Mouse (Mus musculus): ENCODE results near the gene AI837181. TPM values are rescaled to one million over a fixed set of nuclear protein-coding genes. Genes with fewer than 3 reads are reported as not detected.

The AI837181 gene
- polyA plus RNA-seq, 1 experiment from 2014 or later = 33.1 TPM

DNA sequence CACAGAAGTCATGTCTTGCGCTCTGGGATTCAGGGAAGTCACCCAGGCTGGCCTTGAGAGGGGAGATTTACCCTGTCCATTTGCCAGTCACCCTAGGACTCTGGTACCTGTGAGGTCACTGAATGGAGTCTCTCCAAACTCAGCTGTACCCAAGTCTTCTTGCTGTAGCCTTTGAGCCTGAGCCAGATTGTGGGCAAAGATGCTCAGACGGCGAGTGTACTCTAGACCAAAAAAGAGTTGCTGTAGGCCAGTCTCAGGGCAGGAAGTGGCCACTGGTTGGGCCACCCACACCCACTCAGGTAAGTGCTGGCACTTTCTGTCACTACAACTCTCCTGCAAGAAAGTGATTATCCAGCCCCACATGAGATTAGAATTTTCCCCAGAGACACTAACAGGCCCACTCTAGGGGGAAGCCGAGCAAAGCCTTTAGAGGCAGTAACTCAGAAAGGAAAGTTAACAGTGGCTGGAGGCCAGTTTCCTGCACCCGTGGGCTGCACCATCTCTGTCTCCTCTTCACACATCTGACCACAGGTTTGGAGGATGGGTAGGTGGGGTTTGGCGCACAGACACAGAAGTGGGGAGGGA, 42.1 kb downstream of the AI837181 start:
- Histone ChIP-seq H3K4me3 (ENCODE audit: low read depth, low read length) (no peak overlapping the region), H3K27ac (ENCODE audit: low read depth, low read length) (no peak overlapping the region), H3K4me2 (no peak overlapping the region), H3K36me3 (ENCODE audit: control insufficient read depth, insufficient read depth, low read length) (0 out of 2 replicates have a peak, but pooled peaks cover 4% of the 10 kb centered on the region), H3K4me1 (ENCODE audit: control insufficient read depth, insufficient read depth, low read length) (peaks cover 5% of the 10 kb centered on the region), H3K9ac (ENCODE audit: low read length) (no peak overlapping the region), H3K27me3 (ENCODE audit: control insufficient read depth, insufficient read depth, low read length) (no peaks in the 10 kb centered on the region), H3K9me3 (ENCODE audit: control insufficient read depth, low read length) (no peaks in the 10 kb centered on the region)
- DNase-seq (ENCODE audit: low spot score, missing footprints) (no peak), ATAC-seq (ENCODE audit: low FRiP score) (no peak)
- 94% methylated on average over 6 of the region's 6 CpGs for WGBS

GRCm38 (mm10) chr19:5468374-5468773, 43.4 kb downstream of the AI837181 start, which contains the start of gene Ctsw:
Ctsw (minus strand) TSS chr19:5468507.
- Histone ChIP-seq H3K9ac (ENCODE audit: low read length) (no peak within 1 kb of the TSS), H3K4me2 (no peak within 1 kb of the TSS), H3K4me3 (ENCODE audit: low read depth, low read length) (no peak within 1 kb of the TSS), H3K4me1 (ENCODE audit: control insufficient read depth, insufficient read depth, low read length) (peaks cover 5% of the 10 kb centered on the region), H3K9me3 (ENCODE audit: control insufficient read depth, low read length) (no peaks in the 10 kb centered on the region), H3K27ac (ENCODE audit: low read depth, low read length) (no peak within 1 kb of the TSS), H3K27me3 (ENCODE audit: control insufficient read depth, insufficient read depth, low read length) (0 out of 2 replicates have a peak, but pooled peaks cover under 1% of the 10 kb centered on the region), H3K36me3 (ENCODE audit: control insufficient read depth, insufficient read depth, low read length) (0 out of 2 replicates have a peak, but pooled peaks cover 4% of the 10 kb centered on the region)
- WGBS = 65% methylated on average over 5 of the region's 5 CpGs
- no peak for DNase-seq (ENCODE audit: low spot score, missing footprints)
- ATAC-seq (ENCODE audit: low FRiP score) = no peak

GRCm38 (mm10) chr19:5471846-5472245, 46.9 kb downstream of the AI837181 start:
- DNase-seq (ENCODE audit: low spot score, missing footprints) = no peak
- 0 out of 2 replicates have a peak, but pooled peaks cover 2% of the 10 kb centered on the region for H3K27me3 ChIP-seq (ENCODE audit: control insufficient read depth, insufficient read depth, low read length)
- no peaks in the 10 kb centered on the region for H3K36me3 ChIP-seq (ENCODE audit: control insufficient read depth, insufficient read depth, low read length)
- H3K4me3 ChIP-seq (ENCODE audit: low read depth, low read length) = no peak overlapping the region
- H3K4me1 ChIP-seq (ENCODE audit: control insufficient read depth, insufficient read depth, low read length) = peaks cover 15% of the 10 kb centered on the region
- no peaks in the 10 kb centered on the region for H3K9me3 ChIP-seq (ENCODE audit: control insufficient read depth, low read length)
- ATAC-seq (ENCODE audit: low FRiP score) = no peak
- no peak overlapping the region for H3K4me2 ChIP-seq
- 53% methylated on average over 5 of the region's 5 CpGs for WGBS
- H3K27ac ChIP-seq (ENCODE audit: low read depth, low read length) = no peak overlapping the region
- H3K9ac ChIP-seq (ENCODE audit: low read length) = no peak overlapping the region

- Histone ChIP-seq H3K9me3 (ENCODE audit: control insufficient read depth, low read length) (no peaks in the 10 kb centered on the region), H3K36me3 (ENCODE audit: control insufficient read depth, insufficient read depth, low read length) (no peaks in the 10 kb centered on the region), H3K9ac (ENCODE audit: low read length) (no peak overlapping the region), H3K27ac (ENCODE audit: low read depth, low read length) (no peak overlapping the region), H3K4me3 (ENCODE audit: low read depth, low read length) (no peak overlapping the region), H3K27me3 (ENCODE audit: control insufficient read depth, insufficient read depth, low read length) (0 out of 2 replicates have a peak, but pooled peaks cover 2% of the 10 kb centered on the region), H3K4me2 (no peak overlapping the region), H3K4me1 (ENCODE audit: control insufficient read depth, insufficient read depth, low read length) (peaks cover 15% of the 10 kb centered on the region)
- no peak for DNase-seq (ENCODE audit: low spot score, missing footprints)
- no peak for ATAC-seq (ENCODE audit: low FRiP score)
- 80% methylated on average over 3 of the region's 3 CpGs for WGBS
These were observed 47.9 kb downstream of the AI837181 start for GRCm38 (mm10) chr19:5472857-5473256.

GRCm38 (mm10) chr19:5473720-5474119, 48.8 kb downstream of the AI837181 start, which contains the start of gene Efemp2:
Efemp2 (plus strand) TSS chr19:5473954.
- Histone ChIP-seq H3K9ac (ENCODE audit: low read length) (peak within 1 kb of the TSS; percentile 88), H3K4me2 (peak within 1 kb of the TSS; percentile 95), H3K36me3 (ENCODE audit: control insufficient read depth, insufficient read depth, low read length) (no peaks in the 10 kb centered on the region), H3K27me3 (ENCODE audit: control insufficient read depth, insufficient read depth, low read length) (0 out of 2 replicates have a peak, but pooled peaks cover 2% of the 10 kb centered on the region), H3K9me3 (ENCODE audit: control insufficient read depth, low read length) (no peaks in the 10 kb centered on the region), H3K4me1 (ENCODE audit: control insufficient read depth, insufficient read depth, low read length) (peaks cover 15% of the 10 kb centered on the region), H3K27ac (ENCODE audit: low read depth, low read length) (peak within 1 kb of the TSS; percentile 5; the same call in 1 of the 2 replicates), H3K4me3 (ENCODE audit: low read depth, low read length) (peak within 1 kb of the TSS; percentile 62)
- under 1% methylated on average over 22 of the region's 22 CpGs for WGBS
- peak; percentile 78 for ATAC-seq (ENCODE audit: low FRiP score)
- DNase-seq (ENCODE audit: low spot score, missing footprints) = peak; percentile 96

DNA sequence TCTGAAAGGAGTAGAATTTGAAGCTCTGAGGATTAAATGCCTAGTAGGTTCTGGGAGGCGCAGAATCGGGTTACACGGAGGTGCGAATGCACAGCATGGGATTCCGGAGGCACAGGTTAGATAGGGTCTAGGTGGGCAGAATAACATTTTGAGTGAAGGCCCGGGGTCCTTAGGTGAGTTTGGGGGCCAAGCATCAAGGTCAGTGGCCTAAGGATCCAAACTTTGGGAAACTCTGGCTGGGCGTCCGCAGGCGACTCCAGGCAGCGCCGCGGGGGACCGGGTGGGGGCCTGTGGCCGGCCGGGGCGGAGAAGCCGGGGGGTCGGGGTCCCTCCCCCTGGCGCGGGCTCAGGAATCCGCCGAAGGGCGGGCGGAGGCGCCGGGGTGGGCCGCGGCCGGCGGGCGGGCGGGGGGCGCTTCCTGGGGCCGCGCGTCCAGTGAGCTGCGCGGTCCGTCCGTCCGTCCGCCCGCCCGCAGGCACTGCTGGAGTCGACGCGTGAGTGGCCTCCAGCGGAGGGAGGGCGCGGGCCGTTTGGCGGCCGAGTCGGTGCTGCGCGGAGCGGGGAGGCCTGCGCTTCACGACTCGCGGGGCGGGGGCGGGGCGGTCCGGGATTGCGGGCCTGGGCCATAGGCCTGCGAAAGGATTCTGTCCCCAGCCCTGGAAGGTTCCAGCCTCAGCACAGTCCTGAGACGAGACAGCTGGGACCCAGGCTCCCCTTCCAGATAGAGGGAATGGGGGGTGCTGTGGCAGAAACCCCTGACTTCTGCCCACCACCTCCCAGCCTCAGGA, 49.5 kb downstream of the AI837181 start:
- Histone ChIP-seq H3K4me3 (ENCODE audit: low read depth, low read length) (peak overlapping the region; percentile 62), H3K4me2 (peak overlapping the region; percentile 95), H3K9me3 (ENCODE audit: control insufficient read depth, low read length) (no peaks in the 10 kb centered on the region), H3K27me3 (ENCODE audit: control insufficient read depth, insufficient read depth, low read length) (0 out of 2 replicates have a peak, but pooled peaks cover 2% of the 10 kb centered on the region), H3K4me1 (ENCODE audit: control insufficient read depth, insufficient read depth, low read length) (peaks cover 15% of the 10 kb centered on the region), H3K27ac (ENCODE audit: low read depth, low read length) (no peak overlapping the region; the same call in 1 of the 2 replicates), H3K36me3 (ENCODE audit: control insufficient read depth, insufficient read depth, low read length) (no peaks in the 10 kb centered on the region), H3K9ac (ENCODE audit: low read length) (peak overlapping the region; percentile 88)
- ATAC-seq (ENCODE audit: low FRiP score) (peak; percentile 75), DNase-seq (ENCODE audit: low spot score, missing footprints) (peak; percentile 93)
- WGBS = under 1% methylated on average over 48 of the region's 68 CpGs

GRCm38 (mm10) chr19:5475069-5475714, 50.2 kb downstream of the AI837181 start:
- Histone ChIP-seq H3K4me3 (ENCODE audit: low read depth, low read length) (peak overlapping the region; percentile 62), H3K27me3 (ENCODE audit: control insufficient read depth, insufficient read depth, low read length) (0 out of 2 replicates have a peak, but pooled peaks cover 2% of the 10 kb centered on the region), H3K36me3 (ENCODE audit: control insufficient read depth, insufficient read depth, low read length) (no peaks in the 10 kb centered on the region), H3K4me2 (peak overlapping the region; percentile 95), H3K4me1 (ENCODE audit: control insufficient read depth, insufficient read depth, low read length) (peaks cover 15% of the 10 kb centered on the region), H3K9me3 (ENCODE audit: control insufficient read depth, low read length) (no peaks in the 10 kb centered on the region), H3K9ac (ENCODE audit: low read length) (peak overlapping the region; percentile 88), H3K27ac (ENCODE audit: low read depth, low read length) (no peak overlapping the region)
- WGBS = 28% methylated on average over 13 of the region's 13 CpGs
- peak; percentile 91 for DNase-seq (ENCODE audit: low spot score, missing footprints)
- ATAC-seq (ENCODE audit: low FRiP score) = peak; percentile 45
